Mouse (Mus musculus) regulatory T cell (primary cell): ENCODE measurements around the gene Lonp1.
"Not testable (repeated sequence)": the region's sequence is repeated elsewhere in the genome, so short reads cannot be mapped to it uniquely, and the experiment has no call there.

Experiments used
- in situ Hi-C: fragments of 300-600 bp; cut with MboI, MseI; formaldehyde crosslinking; loops from one replicate; pipeline ENCODE4 v1.15.1; 2025; ENCODE audit warnings: high pct_unique_total_duplicates

The Lonp1 gene

DNA sequence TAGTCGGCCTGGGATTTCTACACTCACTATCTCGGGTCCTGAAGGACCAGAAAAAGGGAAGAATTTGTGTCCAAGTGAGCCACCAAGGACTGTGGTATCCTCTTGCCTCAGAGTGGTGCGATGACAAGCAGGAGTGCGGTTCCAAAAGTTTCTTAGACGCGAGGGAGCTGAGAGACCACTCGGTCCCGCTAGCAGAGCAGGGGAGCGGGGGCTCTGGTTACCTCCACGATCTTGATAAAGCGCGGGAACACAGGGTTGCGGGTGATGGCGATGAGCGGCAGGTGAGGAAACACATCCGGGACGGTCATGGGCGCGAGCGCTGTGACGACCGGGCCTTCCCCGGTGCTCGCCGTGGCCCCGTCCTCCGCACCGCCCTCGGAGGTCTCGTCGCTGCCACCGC lies 427 bp downstream of the Lonp1 start:
- in situ Hi-C loops, result no loop called here

DNA sequence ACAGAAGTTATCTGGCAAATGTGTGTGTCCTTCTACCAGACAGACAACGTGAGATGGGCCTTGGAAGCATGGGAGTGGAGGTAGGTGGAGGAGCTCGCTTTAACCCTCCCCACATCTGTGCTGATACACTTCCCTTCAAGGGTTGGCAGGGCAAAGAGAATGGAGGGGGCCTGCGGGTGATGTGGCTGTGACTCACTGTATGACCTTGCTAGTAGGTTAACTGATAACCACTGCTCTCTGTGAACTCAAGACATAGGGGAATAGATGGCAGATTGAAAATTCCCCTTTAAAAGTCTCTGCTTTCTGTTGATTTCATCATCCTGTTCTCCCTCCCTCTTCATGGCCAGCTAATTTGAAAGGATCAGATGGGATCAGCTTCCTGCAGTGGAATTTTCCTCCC lies 1.2 kb downstream of the Lonp1 start:
- in situ Hi-C loops, result no loop called here

DNA sequence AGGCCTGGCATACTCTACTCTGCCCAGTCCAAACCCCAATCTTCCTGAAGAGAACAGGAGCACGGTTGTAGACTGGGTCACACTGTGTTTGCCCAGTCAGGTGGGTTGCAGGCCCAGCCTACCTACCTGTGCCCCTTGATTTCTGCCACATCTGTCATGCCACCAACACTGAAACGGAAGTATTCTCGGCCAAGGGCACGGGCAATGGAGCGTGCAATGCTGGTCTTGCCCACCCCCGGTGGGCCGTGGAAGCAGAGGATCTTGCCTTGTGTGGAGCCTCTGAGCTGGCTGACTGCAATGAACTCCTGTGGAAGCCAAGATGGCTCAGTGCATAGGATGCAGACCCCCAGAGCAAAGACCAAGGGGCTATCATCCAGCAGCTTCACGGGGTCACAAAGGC lies 9.1 kb downstream of the Lonp1 start:
- in situ Hi-C loops, result loop anchor here (5.0 kb wide), 1 partner anchor 50 kb away; no protein-coding TSS in a partner anchor

DNA sequence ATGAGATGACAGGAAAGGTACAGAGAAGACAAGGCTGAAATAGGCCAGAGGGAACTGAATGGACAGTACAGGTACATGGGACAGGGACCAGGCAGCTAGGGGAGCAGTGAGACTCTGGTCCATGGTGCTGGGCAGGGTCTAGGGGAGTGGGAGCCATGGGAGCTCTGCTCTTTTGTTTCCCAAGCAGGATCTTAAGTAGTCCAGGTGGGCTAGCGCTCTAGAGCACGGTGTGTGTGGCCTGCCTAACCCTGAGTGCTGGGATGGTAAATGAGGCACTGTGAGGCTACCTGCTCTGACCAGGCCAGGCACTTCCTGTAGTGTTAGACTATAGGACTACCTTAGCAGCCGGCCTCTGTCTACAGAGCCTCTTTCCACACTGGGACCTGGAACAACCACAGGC lies 10.0 kb downstream of the Lonp1 start:
- in situ Hi-C loops, result loop anchor here (5.0 kb wide), 1 partner anchor 51 kb away; no protein-coding TSS in a partner anchor

DNA sequence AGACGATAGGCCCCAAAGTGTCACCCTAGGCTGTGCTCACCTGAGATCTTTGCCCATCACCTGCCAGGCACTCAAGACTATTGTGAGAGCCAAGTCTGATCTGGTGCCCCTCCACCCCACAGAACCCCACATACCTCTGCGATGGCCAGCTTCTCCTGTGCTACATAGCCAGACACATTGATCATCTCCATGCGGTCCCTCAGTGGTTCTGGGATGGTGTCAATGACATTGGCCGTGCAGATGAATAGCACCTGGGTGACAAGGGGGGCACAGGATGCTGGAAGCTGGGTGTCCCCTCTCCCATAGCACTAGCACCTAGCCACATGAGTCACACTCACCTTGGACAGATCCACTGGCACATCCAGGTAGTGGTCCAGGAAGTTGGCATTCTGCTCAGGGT lies 10.9 kb downstream of the Lonp1 start:
- in situ Hi-C loops, result loop anchor here (5.0 kb wide), 1 partner anchor 52 kb away; no protein-coding TSS in a partner anchor

DNA sequence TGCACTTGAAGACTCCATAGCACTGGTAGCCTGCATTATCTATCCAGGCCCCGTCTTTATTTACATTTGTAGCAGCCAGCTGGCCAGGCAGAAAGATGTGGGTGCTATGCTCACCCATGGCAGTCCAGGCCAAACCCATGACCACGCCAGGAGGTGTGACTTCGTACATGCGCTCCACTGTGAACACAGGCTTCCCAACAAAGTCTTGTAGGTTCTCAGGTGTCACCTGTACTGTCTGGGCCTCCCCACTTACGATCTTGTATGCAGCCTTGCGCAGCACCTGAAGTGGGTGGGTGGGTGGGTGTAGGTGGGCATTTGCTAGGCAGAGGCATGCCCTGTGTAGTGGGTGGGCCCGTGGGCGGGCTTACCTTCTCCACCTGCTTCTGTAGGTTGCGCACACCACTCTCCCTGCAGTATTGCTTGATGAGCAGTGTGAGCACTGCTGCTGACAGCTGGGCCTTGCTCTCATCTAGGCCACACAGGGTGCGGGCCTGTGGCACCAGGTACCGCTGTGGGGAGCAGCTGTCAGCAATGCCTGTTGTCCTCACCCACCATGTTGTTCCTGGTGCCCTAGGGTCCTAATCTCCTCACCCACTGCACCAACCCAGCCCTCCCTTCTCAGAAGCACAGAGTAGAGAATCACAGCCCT lies 11.4 kb downstream of the Lonp1 start:
- in situ Hi-C loops, result loop anchor here (5.0 kb wide), 1 partner anchor 52 kb away; no protein-coding TSS in a partner anchor

DNA sequence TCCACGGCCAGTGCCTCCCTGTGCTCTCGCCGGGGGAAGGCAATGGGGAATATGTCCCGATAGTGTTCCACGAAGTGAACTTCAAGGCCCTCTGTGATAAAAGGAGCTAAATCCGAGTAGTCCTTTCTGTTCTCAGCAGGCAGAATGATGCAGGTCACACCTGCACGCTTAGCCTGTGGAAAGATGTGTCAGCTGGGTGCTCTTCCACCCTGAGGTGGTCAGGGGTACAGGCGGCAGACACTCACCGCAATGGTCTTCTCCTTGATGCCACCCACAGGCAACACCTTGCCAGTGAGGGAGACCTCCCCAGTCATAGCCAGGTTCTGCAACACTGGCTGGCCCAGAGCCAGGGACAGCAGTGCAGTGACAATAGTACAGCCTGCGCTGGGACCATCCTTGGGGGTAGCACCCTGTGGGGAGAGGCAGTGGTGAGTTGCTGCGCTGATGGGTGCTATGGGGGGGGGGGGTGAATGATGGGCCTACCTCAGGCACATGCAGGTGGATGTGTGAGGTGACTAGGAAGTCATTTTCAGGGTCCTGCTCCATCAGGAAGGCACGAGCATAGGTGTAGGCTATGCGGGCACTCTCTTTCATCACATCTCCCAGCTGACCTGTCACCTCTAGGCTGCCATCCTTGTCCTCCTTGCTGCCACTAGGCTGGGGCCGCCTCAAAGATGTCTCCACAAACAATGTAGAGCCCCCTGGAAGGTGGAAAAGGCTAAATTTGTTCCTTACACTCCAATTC lies 12.1 kb downstream of the Lonp1 start:
- in situ Hi-C loops, result loop anchor here (5.0 kb wide), 1 partner anchor 53 kb away; no protein-coding TSS in a partner anchor

DNA sequence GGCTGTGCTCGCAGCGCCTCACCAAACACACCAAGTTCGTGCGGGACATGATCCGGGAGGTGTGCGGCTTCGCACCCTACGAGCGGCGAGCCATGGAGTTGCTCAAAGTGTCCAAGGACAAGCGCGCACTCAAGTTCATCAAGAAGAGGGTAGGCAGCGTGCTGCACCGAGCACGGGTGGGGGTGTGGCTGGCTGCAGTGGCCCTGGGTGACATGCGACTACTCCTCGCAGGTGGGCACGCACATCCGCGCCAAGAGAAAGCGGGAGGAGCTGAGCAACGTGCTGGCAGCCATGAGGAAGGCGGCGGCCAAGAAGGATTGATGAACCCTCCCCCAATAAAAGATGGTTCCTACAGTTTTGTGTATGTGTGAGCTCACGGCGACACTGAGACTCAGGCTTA lies 12.8 kb downstream of the Lonp1 start:
- in situ Hi-C loops, result not testable (repeated sequence)

DNA sequence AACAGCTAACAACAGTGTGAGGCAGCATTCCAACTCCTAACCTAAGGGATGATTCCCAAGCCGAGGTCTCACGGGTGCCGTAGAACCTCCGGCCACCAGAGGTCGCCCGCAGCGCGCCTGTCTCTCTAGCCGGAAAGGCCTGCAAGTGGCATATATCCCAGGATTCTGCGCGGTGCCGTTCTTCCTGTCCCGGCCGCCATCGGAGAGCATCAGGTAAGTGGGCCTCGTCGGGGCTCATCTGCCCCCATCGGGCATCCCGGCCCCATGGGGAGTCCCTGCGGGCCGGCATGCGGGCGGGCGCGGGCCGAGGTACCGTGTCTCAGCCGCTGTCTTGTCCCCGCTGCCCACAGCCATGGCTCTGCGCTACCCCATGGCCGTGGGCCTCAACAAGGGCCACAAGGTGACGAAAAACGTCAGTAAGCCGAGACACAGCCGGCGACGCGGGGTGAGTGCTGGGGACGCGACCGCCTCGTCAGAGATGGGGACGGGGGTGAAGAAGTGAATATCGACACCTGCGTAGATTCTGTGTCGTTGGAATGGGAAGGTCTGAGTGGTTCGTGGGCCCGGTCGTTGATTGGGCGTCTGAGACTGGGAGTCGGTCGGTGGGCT lies 13.3 kb downstream of the Lonp1 start, which contains the start of gene Rpl36:
Gene Rpl36, plus strand, starts transcription at position 181 of the 609 bp plus-strand sequence.
- in situ Hi-C loops, result no loop called here

DNA sequence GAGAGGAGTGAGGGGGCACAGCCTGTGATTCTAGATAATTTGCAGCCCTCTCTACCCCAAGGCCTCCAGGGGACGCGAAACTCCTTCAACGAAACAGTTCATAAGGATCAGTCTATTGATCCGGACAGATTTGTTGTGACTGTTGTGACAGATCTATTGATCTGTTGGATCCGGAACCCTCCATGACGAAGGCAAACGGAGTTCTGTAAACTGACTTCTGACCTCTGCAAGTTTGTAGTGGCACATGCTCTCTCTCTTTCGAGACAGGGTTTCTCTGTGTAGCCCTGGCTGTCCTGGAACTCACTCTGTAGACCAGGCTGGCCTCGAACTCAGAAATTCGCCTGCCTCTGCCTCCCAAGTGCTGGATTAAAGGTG lies 14.1 kb downstream of the Lonp1 start:
- in situ Hi-C loops, result not testable (repeated sequence)

DNA sequence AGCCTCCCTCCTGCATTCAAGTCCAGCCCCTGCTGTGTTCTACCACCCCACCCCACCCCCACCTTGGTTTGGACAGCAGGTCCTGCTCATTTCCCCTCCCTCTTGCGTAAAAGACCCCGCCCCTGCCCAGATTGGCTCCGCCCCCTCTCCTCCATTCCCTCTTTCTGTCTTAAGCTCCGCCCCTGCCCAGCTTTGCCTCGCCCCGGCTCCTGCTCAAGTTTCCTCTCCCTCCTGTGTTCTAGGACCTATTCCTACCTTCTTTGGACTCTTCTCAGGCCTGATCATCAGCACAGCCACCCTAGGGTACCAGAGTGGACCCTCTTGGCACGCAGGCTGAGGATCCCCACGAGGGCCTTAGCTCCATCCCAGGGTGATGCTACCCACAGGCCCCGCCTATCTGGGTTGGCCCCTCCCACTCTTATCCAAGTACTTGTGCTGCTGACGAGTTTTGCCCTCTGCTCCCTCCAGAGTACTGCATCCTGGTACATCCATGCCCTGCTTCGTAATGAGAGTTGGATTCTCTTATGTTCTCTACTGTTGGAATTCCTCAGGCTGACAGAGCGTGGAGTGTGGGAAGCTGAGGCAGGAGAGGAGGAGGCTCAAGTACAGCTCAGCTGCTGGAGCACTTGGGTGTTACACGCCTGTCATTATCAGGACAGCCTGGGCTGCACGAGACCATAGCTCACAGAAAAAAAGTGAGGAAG lies 14.7 kb downstream of the Lonp1 start:
- in situ Hi-C loops, result no loop called here

DNA sequence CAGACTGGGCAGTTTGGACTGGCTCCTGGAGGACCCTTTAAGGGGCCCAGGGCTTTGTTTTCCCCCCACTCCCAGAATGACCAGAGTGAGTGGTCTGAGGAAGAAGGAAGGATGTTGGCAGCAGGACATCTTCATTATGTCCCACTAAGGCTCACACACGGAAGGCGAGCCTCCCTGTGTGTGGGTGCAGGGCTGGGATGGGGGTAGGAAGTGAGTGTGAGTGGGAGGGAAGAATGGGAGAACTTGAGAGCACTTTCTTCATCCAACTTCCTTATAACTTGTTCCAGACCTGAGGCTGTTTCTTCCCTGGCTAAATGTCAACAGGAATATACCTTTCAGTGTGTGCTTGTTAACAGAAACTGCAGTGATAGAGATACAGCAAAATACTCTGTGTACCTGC lies 15.4 kb downstream of the Lonp1 start:
- in situ Hi-C loops, result no loop called here

DNA sequence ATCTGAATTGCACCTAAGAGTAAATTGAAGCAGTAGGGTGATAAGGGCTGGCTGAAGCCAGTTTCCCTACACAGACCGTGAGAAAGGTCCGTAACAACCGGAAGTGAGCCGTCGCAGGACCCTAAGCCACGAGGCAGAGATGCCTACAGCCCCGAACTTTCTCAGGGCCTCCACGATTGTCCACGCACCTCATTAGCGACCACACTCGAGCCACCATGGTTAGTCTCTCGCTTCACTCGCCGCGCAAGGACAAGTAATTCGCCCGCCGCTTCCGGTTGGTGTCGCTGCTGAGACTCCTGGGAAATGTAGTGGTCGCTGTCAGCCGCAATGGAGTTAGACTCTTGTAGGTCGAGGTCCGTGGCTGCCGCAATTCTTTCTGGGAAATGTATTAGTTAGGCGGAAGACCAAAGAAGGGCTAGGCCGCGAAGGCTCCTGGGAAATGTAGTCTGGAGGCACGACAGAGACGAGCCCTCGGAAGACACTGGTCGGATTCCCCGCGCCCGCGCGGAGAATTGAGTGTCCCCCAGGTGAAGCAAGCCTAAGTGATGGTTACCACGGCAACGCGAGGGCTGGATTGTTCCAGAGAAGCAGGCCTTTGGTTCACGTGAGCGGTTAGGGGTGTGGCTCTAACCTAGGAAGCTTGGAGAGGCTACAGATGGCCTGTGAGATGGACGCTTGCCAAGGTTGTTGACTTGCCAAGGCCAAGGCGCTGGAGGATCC lies 17.1 kb downstream of the Lonp1 start, which contains the start of gene 2410015M20Rik:
Gene 2410015M20Rik, minus strand, starts transcription at position 320 of the 720 bp plus-strand sequence.
- in situ Hi-C loops, result no loop called here

DNA sequence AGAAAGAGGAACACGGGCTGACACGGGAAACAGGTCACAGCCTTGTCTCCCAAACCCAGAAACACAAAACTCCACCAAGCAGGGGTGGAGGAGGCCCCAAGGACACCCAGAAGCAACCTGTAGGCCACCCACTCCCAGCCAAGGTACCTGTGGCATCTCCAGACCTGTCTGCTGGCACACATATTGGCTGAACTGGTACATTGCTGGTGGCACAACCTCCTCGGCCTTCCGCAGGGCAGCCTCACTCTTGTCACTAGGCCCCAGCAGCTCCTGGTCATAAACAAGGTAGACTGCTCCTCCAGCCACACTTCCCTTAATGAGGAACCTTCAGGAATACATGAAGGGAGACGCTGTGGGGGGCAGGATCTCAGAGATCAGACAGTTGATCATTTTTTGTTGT lies 18.0 kb downstream of the Lonp1 start:
- in situ Hi-C loops, result no loop called here

DNA sequence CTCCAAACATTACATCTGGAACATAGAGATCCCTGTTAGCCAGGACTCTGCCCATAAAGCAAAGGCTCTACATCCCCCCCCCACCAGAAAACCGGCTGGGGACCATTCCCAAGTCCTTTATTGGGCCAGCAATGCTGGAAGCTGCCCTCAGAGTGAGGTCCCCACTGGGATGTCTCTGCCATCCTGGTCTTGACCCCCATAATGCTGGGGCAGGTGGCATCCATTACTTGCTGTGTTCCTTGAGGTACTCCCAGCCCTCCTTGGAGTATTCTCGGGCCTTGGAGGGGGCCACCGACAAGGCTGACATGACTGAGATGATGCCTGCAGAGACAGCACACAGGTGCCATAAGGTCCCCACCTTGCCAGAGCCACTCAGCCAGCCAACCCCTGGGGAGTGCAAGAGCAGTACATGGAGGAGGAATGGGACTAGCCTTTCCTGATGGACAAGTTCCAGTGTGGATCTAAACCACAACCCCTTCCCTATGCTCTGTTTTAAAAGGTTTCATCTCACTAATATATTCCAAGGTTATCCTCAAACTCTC lies 19.1 kb downstream of the Lonp1 start:
- in situ Hi-C loops, result no loop called here

DNA sequence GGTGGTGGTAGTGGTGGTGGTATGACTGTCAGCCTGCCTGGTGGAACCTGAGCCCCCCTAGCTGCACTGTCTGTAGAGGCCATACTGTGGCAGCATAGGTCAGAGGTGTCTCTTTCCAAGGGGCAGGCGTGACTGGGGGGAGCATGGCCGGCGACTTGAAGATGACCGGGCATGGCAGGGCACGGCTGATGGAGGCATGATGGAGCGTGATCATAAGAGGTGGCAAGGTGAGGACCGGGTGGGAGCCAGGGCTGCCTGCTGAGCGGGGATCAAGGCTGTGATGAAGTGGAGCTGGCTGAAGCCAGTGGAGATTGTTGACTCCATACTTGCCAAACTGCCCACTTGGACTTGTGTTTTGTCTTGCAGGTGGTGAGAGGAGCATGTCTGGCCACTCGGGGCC lies 21.3 kb downstream of the Lonp1 start:
- in situ Hi-C loops, result no loop called here

DNA sequence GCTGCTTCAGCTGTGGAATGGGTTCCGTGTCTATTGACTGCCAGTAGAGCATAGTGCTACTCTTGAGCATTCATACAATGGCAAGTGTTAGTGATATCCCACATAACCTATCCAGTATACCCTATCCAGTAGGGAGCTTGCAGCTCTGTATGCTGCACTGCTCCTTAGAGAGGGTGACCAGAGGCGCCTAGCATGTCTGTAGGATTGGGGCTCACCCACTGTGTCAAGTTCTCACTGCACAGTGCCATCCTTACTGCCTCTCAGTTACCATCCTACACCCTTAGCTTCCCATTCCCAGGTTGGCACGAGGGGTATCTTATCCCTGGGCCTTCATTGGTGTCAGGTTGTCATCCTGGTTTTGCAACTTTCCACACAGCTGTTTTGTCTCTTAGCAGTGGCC lies 22.3 kb downstream of the Lonp1 start:
- in situ Hi-C loops, result no loop called here

DNA sequence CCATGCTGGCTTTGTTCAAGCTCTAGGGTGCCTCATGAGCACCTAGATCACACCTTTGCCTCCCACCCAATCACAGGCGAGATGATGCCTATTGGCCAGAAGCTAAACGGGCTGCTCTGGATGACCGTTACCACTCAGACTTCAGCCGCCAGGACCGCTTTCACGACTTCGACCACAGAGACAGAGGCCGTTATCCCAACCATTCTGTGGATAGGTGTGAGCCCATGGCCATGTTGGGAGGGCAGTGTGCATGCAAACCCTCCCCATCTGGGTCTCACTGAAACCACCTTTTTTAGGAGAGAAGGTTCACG lies 22.7 kb downstream of the Lonp1 start:
- in situ Hi-C loops, result no loop called here

DNA sequence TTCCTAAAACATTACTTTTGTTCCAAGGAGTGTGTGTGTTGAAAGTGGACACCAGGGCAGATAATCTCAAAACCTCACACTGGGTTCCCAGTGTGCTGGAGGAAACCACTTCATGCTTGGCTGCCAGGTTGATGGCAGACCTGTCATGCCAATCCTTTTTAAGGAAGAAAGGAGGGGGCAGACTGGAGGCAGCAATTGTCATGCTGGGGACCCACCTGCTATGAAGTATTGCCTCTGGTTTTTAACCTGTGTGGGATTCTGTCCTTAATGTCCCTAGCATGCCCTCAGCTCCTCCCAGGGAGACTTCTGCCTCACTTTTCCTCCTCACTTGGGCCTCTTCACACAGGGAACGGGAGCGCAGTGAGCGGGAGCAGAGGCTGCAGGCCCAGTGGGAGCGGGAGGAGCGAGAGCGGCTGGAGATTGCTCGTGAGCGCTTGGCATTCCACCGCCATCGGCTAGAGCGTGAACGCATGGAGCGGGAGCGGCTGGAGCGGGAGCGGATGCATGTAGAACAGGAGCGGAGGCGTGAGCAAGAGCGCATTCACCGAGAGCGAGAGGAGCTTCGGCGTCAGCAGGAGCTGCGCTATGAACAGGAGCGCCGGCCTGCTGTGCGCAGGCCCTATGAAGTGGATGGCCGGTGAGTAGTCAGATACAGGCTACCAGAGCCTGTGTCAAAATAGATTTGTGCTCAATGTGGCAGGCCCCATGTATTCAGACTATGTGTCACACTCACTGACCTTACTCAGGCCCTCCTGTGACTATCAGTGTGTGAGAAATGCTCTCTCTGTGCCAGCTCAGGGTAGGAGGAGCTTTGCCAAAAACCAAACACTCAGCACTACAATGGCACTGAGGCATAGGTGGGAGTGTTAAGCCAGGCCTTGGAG lies 23.3 kb downstream of the Lonp1 start:
- in situ Hi-C loops, result no loop called here
